Mouse (Mus musculus): ENCODE measurements around the gene Sp2. TPM values are rescaled to one million over a fixed set of nuclear protein-coding genes. Genes with fewer than 3 reads are reported as not detected.

The Sp2 gene
- polyA plus RNA-seq, 1 experiment from 2014 or later = 5.8 TPM

DNA sequence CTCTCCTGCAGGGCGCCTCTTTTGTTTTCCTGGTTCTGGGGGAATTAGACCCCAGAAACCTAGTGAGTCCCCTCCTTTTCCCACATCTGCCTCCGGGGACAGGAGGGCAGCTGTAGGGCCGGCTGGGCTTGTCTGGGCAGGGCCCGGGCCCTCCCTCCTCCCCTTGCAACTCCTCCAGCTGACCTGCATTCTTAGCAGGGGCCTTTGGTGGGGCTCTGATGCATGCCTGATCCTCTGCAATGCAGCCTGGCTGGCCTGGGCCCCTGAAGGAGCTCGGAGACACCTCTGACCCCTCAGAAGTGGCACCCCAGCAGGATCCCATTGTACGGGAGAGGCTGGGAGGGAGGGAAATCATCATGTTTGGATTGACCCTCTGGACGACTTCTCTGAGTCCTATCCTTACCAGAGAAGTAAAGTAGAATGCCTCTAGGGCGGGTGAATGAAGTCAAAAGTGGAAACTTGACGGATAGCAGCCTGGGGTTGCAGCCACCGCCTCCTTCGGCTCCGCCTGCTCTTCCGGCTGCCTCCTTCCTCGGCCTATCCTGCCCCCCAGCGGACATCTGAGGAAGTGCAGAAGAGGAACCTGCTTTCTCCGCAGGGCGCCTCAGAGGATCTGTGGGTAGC lies 43.1 kb upstream of the Sp2 start:
- WGBS = 5% methylated on average over 17 of the region's 17 CpGs
- Histone ChIP-seq H3K4me2 (replicated peaks; ENCODE audit: low read depth) (peak overlapping the region; percentile 55), H3K4me1 (replicated peaks; ENCODE audit: control insufficient read depth, insufficient read depth) (0 out of 2 replicates have a peak, but pooled peaks cover 8% of the 10 kb centered on the region), H3K27ac (replicated peaks) (peak overlapping the region; percentile 81), H3K4me3 (ENCODE audit: low read depth, low read length) (peak overlapping the region; percentile 23), H3K27me3 (ENCODE audit: control insufficient read depth, insufficient read depth, low read length) (no peaks in the 10 kb centered on the region; the same call in 1 of the 2 replicates), H3K36me3 (ENCODE audit: control insufficient read depth, insufficient read depth, low read length) (no peaks in the 10 kb centered on the region), H3K9me3 (ENCODE audit: control insufficient read depth, low read length) (no peaks in the 10 kb centered on the region), H3K9ac (ENCODE audit: low read length) (peak overlapping the region; percentile 57)
- peak; percentile 98 for TF ChIP-seq CTCF (IDR thresholded peaks at IDR 0.05; ENCODE audit: low read depth)
- TF ChIP-seq EP300 (optimal IDR thresholded peaks at IDR 0.05) = no peak
- DNase-seq (ENCODE audit: low spot score) = peak; percentile 89
- ATAC-seq (ENCODE audit: low FRiP score, low TSS enrichment) = peak; percentile 39

DNA sequence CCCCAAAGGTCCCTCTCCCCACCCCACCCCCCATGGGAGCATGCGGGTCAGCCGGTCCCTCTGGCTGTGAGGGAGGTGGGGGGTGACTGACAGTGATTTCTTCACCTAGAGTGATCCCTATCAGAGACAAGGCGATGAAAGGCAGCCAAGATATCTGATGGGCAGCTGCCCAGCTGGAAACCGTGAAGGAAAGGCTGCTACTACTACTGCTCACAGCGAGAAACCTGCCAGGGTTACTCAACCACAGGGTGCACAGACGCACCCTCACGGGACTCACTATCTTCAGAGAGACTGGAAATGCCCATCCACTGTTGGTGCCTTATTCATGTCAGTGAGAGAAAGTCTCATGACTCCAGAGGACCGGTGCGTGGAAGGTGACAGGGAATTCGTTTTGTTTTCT lies 42.2 kb upstream of the Sp2 start:
- no peak overlapping the region for H3K4me3 ChIP-seq (ENCODE audit: low read depth, low read length)
- peak overlapping the region; percentile 81; the same call in 1 of the 2 replicates for H3K27ac ChIP-seq (replicated peaks)
- no peak overlapping the region for H3K4me2 ChIP-seq (replicated peaks; ENCODE audit: low read depth)
- no peak overlapping the region for H3K9ac ChIP-seq (ENCODE audit: low read length)
- H3K27me3 ChIP-seq (ENCODE audit: control insufficient read depth, insufficient read depth, low read length) = no peaks in the 10 kb centered on the region; the same call in 1 of the 2 replicates
- 51% methylated on average over 10 of the region's 10 CpGs for WGBS
- H3K36me3 ChIP-seq (ENCODE audit: control insufficient read depth, insufficient read depth, low read length) = no peaks in the 10 kb centered on the region
- H3K9me3 ChIP-seq (ENCODE audit: control insufficient read depth, low read length) = no peaks in the 10 kb centered on the region
- no peak for DNase-seq (ENCODE audit: low spot score)
- TF ChIP-seq EP300 (optimal IDR thresholded peaks at IDR 0.05) (no peak), CTCF (IDR thresholded peaks at IDR 0.05; ENCODE audit: low read depth) (no peak)
- 0 out of 2 replicates have a peak, but pooled peaks cover 8% of the 10 kb centered on the region for H3K4me1 ChIP-seq (replicated peaks; ENCODE audit: control insufficient read depth, insufficient read depth)
- no peak for ATAC-seq (ENCODE audit: low FRiP score, low TSS enrichment)

DNA sequence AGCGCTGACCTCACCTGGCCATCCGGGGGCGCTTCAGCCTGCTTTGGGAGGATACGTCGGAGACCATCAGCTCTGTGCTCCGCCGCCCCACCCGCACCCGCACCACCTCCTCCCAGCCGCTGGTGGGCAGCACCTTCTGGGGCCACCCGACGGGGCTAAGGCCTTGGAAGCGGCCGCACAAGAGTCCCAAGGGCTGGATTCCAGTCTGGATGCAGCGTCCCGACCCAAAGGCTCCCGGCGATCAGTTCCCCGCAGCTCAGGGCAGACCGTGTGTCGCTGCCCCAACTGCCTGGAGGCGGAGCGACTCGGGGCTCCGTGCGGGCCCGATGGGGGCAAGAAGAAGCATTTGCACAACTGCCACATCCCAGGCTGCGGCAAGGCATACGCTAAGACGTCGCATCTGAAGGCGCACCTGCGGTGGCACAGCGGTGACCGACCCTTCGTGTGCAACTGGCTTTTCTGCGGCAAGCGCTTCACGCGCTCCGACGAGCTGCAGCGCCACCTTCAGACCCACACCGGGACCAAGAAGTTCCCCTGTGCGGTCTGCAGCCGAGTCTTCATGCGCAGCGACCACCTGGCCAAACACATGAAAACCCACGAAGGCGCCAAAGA lies 39.2 kb upstream of the Sp2 start:
- DNase-seq (ENCODE audit: low spot score) = peak; percentile 83

DNA sequence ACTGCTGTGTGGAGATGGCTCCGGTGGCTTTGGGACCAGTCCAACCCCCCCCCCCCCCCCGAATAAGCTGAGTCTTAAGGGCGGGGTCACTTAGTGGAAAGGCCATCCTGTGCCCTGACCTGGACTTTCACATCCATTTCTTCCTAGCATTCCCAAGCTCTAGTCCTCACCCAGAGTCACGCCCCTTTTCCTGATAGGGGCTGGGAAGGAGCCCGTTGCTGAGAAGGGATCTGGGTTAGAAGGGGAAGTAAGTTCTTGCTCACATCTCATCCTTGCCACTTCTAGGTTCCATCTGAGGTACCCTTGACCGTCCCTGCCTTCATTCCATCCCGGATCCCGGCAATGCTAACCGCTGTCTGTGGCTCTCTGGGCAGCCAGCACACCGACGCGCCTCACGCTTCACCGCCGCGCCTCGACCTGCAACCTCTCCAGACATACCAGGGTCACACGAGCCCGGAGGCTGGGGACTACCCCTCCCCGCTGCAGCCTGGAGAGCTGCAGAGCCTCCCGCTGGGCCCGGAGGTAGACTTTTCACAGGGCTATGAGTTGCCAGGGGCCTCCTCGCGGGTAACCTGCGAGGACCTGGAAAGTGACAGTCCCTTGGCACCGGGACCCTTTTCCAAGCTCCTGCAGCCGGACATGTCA lies 38.5 kb upstream of the Sp2 start:
- TF ChIP-seq CTCF (IDR thresholded peaks at IDR 0.05; ENCODE audit: low read depth) = no peak
- TF ChIP-seq EP300 (optimal IDR thresholded peaks at IDR 0.05) = no peak
- no peaks in the 10 kb centered on the region for H3K36me3 ChIP-seq (ENCODE audit: control insufficient read depth, insufficient read depth, low read length)
- peak; percentile 21; the same call in 1 of the 2 replicates for ATAC-seq (ENCODE audit: low FRiP score, low TSS enrichment)
- no peak overlapping the region for H3K9ac ChIP-seq (ENCODE audit: low read length)
- H3K4me3 ChIP-seq (ENCODE audit: low read depth, low read length) = peak overlapping the region; percentile 58
- H3K4me1 ChIP-seq (replicated peaks; ENCODE audit: control insufficient read depth, insufficient read depth) = 0 out of 2 replicates have a peak, but pooled peaks cover 8% of the 10 kb centered on the region
- peak overlapping the region; percentile 98 for H3K4me2 ChIP-seq (replicated peaks; ENCODE audit: low read depth)
- DNase-seq (ENCODE audit: low spot score) = no peak
- H3K27me3 ChIP-seq (ENCODE audit: control insufficient read depth, insufficient read depth, low read length) = peaks cover 4% of the 10 kb centered on the region; the same call in 1 of the 2 replicates
- 0 out of 2 replicates have a peak overlapping the region, but pooled peaks have one; percentile 25 for H3K27ac ChIP-seq (replicated peaks)
- H3K9me3 ChIP-seq (ENCODE audit: control insufficient read depth, low read length) = no peaks in the 10 kb centered on the region
- WGBS = 7% methylated on average over 26 of the region's 27 CpGs

More for the DNA sequence above, 39.2 kb upstream of the Sp2 start:
- WGBS = under 1% methylated on average over 48 of the region's 50 CpGs
- Histone ChIP-seq H3K9me3 (ENCODE audit: control insufficient read depth, low read length) (no peaks in the 10 kb centered on the region), H3K9ac (ENCODE audit: low read length) (peak overlapping the region; percentile 74), H3K4me1 (replicated peaks; ENCODE audit: control insufficient read depth, insufficient read depth) (0 out of 2 replicates have a peak, but pooled peaks cover 8% of the 10 kb centered on the region), H3K4me2 (replicated peaks; ENCODE audit: low read depth) (peak overlapping the region; percentile 98), H3K27me3 (ENCODE audit: control insufficient read depth, insufficient read depth, low read length) (peaks cover 2% of the 10 kb centered on the region; the same call in 1 of the 2 replicates), H3K4me3 (ENCODE audit: low read depth, low read length) (peak overlapping the region; percentile 58), H3K27ac (replicated peaks) (0 out of 2 replicates have a peak overlapping the region, but pooled peaks have one; percentile 40), H3K36me3 (ENCODE audit: control insufficient read depth, insufficient read depth, low read length) (no peaks in the 10 kb centered on the region)
- ATAC-seq (ENCODE audit: low FRiP score, low TSS enrichment) = peak; percentile 77
- TF ChIP-seq CTCF (IDR thresholded peaks at IDR 0.05; ENCODE audit: low read depth) (peak; percentile 76), EP300 (optimal IDR thresholded peaks at IDR 0.05) (no peak)

DNA sequence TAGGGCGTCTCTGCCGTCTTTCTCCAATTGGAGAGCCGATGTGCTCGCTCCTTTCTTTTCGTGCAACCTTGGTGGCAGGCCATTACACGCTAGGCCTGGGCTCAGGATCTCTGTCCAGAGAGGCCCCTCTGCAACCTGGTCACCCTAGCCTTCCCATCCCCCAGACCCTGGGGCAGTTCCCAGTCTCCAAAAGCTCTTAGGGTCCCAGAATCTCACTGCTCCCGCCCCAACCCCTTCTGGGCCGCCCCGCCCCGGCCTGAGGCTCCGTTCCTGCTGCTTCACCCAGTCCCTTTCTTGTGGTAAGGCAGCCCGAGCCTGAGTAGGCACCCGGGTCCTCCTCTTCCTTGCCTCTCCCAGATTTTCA lies 36.6 kb upstream of the Sp2 start:
- ATAC-seq (ENCODE audit: low FRiP score, low TSS enrichment) = no peak; the same call in 1 of the 2 replicates
- H3K4me2 ChIP-seq (replicated peaks; ENCODE audit: low read depth) = peak overlapping the region; percentile 57
- H3K4me3 ChIP-seq (ENCODE audit: low read depth, low read length) = peak overlapping the region; percentile 45
- DNase-seq (ENCODE audit: low spot score) = peak; percentile 23
- no peaks in the 10 kb centered on the region for H3K36me3 ChIP-seq (ENCODE audit: control insufficient read depth, insufficient read depth, low read length)
- H3K9me3 ChIP-seq (ENCODE audit: control insufficient read depth, low read length) = no peaks in the 10 kb centered on the region
- peak overlapping the region; percentile 63 for H3K27ac ChIP-seq (replicated peaks)
- 0 out of 2 replicates have a peak, but pooled peaks cover 2% of the 10 kb centered on the region for H3K4me1 ChIP-seq (replicated peaks; ENCODE audit: control insufficient read depth, insufficient read depth)
- peak overlapping the region; percentile 18 for H3K9ac ChIP-seq (ENCODE audit: low read length)
- peaks cover 5% of the 10 kb centered on the region; the same call in 1 of the 2 replicates for H3K27me3 ChIP-seq (ENCODE audit: control insufficient read depth, insufficient read depth, low read length)
- no peak for TF ChIP-seq CTCF (IDR thresholded peaks at IDR 0.05; ENCODE audit: low read depth)
- no peak for TF ChIP-seq EP300 (optimal IDR thresholded peaks at IDR 0.05)
- 15% methylated on average over 13 of the region's 13 CpGs for WGBS

Data from stomach, postnatal 0 days (tissue).